Comparison of ENCODE assay signal across 14 mouse cellular contexts in the genomic region with DNA sequence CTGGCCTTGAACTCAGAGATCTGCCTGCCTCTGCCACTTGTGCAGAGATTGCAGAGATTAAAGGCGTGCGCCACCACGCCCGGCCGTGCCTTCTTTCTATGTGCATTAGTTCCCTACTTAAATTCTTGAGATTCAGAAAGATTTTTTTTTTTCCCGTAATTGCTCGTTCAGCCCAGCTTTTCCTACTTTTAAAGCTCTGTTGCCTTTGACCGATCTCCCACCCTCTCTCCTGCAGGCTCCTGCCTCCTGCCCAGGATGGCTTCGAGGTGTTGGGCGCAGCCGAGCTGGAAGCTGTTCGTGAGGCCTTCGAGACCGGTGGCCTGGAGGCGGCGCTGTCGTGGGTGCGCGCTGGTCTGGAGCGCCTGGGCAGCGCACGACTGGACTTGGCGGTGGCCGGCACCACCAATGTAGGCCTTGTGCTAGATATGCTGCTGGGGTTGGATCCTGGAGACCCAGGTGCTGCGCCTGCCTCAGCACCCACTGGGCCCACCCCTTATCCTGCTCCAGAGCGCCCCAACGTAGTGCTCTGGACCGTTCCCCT. TPM values are rescaled to one million over a fixed set of nuclear protein-coding genes. Genes with fewer than 3 reads are reported as not detected.
DNase-seq lines count a peak whose midpoint lies in the region; ATAC-seq lines count a peak whose summit lies in the region.
"Had no signal": no experiment of that assay in that cellular context is flagged by ENCODE, and none has a peak within 500 bp of the region (broad histone marks: within the 10 kb centered on the region; RNA-seq: fewer than 3 reads in every experiment).

No protein-coding gene starts in this region.

- 49% methylated on average over 28 of the region's 28 CpGs for WGBS in midbrain, embryonic 10.5 days
- WGBS in midbrain, embryonic 16.5 days = 62% methylated on average over 28 of the region's 28 CpGs
- WGBS in hindbrain, embryonic 13.5 days = 57% methylated on average over 28 of the region's 28 CpGs
- 67% methylated on average over 28 of the region's 28 CpGs for WGBS in neural tube, embryonic 15.5 days

- H3K36me3 ChIP-seq in midbrain, embryonic 10.5 days = peaks cover 37% of the 10 kb centered on the region
- peaks cover 27% of the 10 kb centered on the region for H3K36me3 ChIP-seq in midbrain, embryonic 16.5 days (ENCODE audit: control insufficient read depth, insufficient read depth, low read length)
- H3K36me3 ChIP-seq in hindbrain, embryonic 13.5 days = peaks cover 43% of the 10 kb centered on the region
- H3K36me3 ChIP-seq in neural tube, embryonic 15.5 days = peaks cover 30% of the 10 kb centered on the region

- H3K9ac ChIP-seq in midbrain, embryonic 16.5 days (ENCODE audit: low read depth, low read length) = no peak overlapping the region
- peak overlapping the region; percentile 66 for H3K9ac ChIP-seq in hindbrain, embryonic 13.5 days
- H3K9ac ChIP-seq in neural tube, embryonic 15.5 days (replicated peaks) = no peak overlapping the region
- H3K9ac ChIP-seq: heart, embryonic 15.5 days; kidney, embryonic 15.5 days; liver, embryonic 12.5 days had no signal

- H3K4me2 ChIP-seq in midbrain, embryonic 16.5 days (ENCODE audit: low read length) = no peak overlapping the region
- H3K4me2 ChIP-seq in hindbrain, embryonic 13.5 days = peak overlapping the region; percentile 35
- peak overlapping the region; percentile 27; the same call in 1 of the 2 replicates for H3K4me2 ChIP-seq in neural tube, embryonic 15.5 days

- no peak overlapping the region for H3K27ac ChIP-seq in midbrain, embryonic 10.5 days (replicated peaks)
- H3K27ac ChIP-seq in midbrain, embryonic 16.5 days (ENCODE audit: low read length) = no peak overlapping the region
- no peak overlapping the region for H3K27ac ChIP-seq in hindbrain, embryonic 13.5 days
- no peak overlapping the region for H3K27ac ChIP-seq in neural tube, embryonic 15.5 days (replicated peaks)
- H3K27ac ChIP-seq: heart, embryonic 15.5 days; kidney, embryonic 15.5 days; liver, embryonic 12.5 days had no signal

- peaks cover 43% of the 10 kb centered on the region for H3K4me1 ChIP-seq in midbrain, embryonic 10.5 days
- H3K4me1 ChIP-seq in midbrain, embryonic 16.5 days (ENCODE audit: control insufficient read depth, insufficient read depth, low read length) = peaks cover 33% of the 10 kb centered on the region
- peaks cover 49% of the 10 kb centered on the region for H3K4me1 ChIP-seq in hindbrain, embryonic 13.5 days (replicated peaks)
- H3K4me1 ChIP-seq in neural tube, embryonic 15.5 days = peaks cover 51% of the 10 kb centered on the region

- H3K27me3 ChIP-seq in midbrain, embryonic 10.5 days (ENCODE audit: low read depth, poor library complexity, severe bottlenecking) = peaks cover 43% of the 10 kb centered on the region
- no peaks in the 10 kb centered on the region for H3K27me3 ChIP-seq in midbrain, embryonic 16.5 days (ENCODE audit: control insufficient read depth, insufficient read depth, low read depth, low read length)
- peaks cover 12% of the 10 kb centered on the region; the same call in 1 of the 2 replicates for H3K27me3 ChIP-seq in hindbrain, embryonic 13.5 days
- no peaks in the 10 kb centered on the region for H3K27me3 ChIP-seq in neural tube, embryonic 15.5 days (replicated peaks)
- H3K27me3 ChIP-seq: heart, embryonic 15.5 days; kidney, embryonic 15.5 days had no signal

- H3K4me3 ChIP-seq in midbrain, embryonic 10.5 days = peak overlapping the region; percentile 40; the same call in 1 of the 2 replicates
- no peak overlapping the region for H3K4me3 ChIP-seq in midbrain, embryonic 16.5 days (ENCODE audit: low read depth, low read length)
- H3K4me3 ChIP-seq in hindbrain, embryonic 13.5 days = peak overlapping the region; percentile 19; the same call in 1 of the 2 replicates
- H3K4me3 ChIP-seq in neural tube, embryonic 15.5 days (replicated peaks) = no peak overlapping the region
- H3K4me3 ChIP-seq: heart, embryonic 15.5 days; liver, embryonic 12.5 days had no signal

- peak; percentile 26 for DNase-seq in midbrain, embryonic 10.5 days (ENCODE audit: low spot score)
- DNase-seq in ZHBTc4 (ENCODE audit: low read depth, low spot score) = peak; percentile 71
- no peak for DNase-seq in heart, adult 11 months
- DNase-seq in kidney, adult 18-20 months = no peak
- DNase-seq: adrenal gland, postnatal 14 days; layer of hippocampus, adult 9-11 months; thymus, adult 2 months had no signal

- no peak for ATAC-seq in midbrain, embryonic 16.5 days
- no peak for ATAC-seq in hindbrain, embryonic 13.5 days (ENCODE audit: low FRiP score)
- ATAC-seq in neural tube, embryonic 15.5 days (ENCODE audit: low FRiP score) = no peak
- ATAC-seq: liver, embryonic 12.5 days had no signal

- H3K9me3 ChIP-seq in midbrain, embryonic 10.5 days (replicated peaks) = no peaks in the 10 kb centered on the region
- no peaks in the 10 kb centered on the region for H3K9me3 ChIP-seq in midbrain, embryonic 16.5 days (replicated peaks; ENCODE audit: control insufficient read depth, low read length, poor library complexity, severe bottlenecking)
- no peaks in the 10 kb centered on the region for H3K9me3 ChIP-seq in hindbrain, embryonic 13.5 days
- no peaks in the 10 kb centered on the region for H3K9me3 ChIP-seq in neural tube, embryonic 15.5 days (replicated peaks)
- H3K9me3 ChIP-seq: heart, embryonic 15.5 days; kidney, embryonic 15.5 days; liver, embryonic 12.5 days had no signal

RNA-seq across cellular contexts. Expression of gene Irgq, which starts 2.6 kb away (rescaled TPM):
- 8.4 and 12.5 TPM in 2 replicates for polyA plus RNA-seq in midbrain, embryonic 10.5 days (2016; fragmentation: Nextera tagmentation; extraction: Ambion mirVana)
- polyA plus RNA-seq in midbrain, embryonic 16.5 days (2015; fragmentation: Nextera tagmentation; extraction: Ambion mirVana) = 26.3 and 26.9 TPM in 2 replicates
- polyA plus RNA-seq in hindbrain, embryonic 13.5 days (2015; fragmentation: Nextera tagmentation; extraction: Ambion mirVana) = 21.1 TPM in 2 replicates
- 18.8 and 21.1 TPM in 2 replicates for polyA plus RNA-seq in neural tube, embryonic 15.5 days (2015; fragmentation: Nextera tagmentation; extraction: Ambion mirVana)

RNA-seq across cellular contexts. Expression of gene Pinlyp, which starts 12.8 kb away (rescaled TPM):
- 0.14 TPM in 1 of 2 replicates, not detected in the other for polyA plus RNA-seq in midbrain, embryonic 10.5 days (2016; fragmentation: Nextera tagmentation; extraction: Ambion mirVana)
- polyA plus RNA-seq in midbrain, embryonic 16.5 days (2015; fragmentation: Nextera tagmentation; extraction: Ambion mirVana) = not detected in 2 replicates
- polyA plus RNA-seq in hindbrain, embryonic 13.5 days (2015; fragmentation: Nextera tagmentation; extraction: Ambion mirVana) = not detected in 2 replicates
- 0.51 TPM in 1 of 2 replicates, not detected in the other for polyA plus RNA-seq in neural tube, embryonic 15.5 days (2015; fragmentation: Nextera tagmentation; extraction: Ambion mirVana)
- polyA plus RNA-seq: frontal cortex, adult 2 months; heart, embryonic 15.5 days; liver, embryonic 12.5 days had no signal

RNA-seq across cellular contexts. Expression of gene Xrcc1, which starts 13.0 kb away (rescaled TPM):
- polyA plus RNA-seq in midbrain, embryonic 10.5 days (2016; fragmentation: Nextera tagmentation; extraction: Ambion mirVana) = 149 and 160 TPM in 2 replicates
- polyA plus RNA-seq in midbrain, embryonic 16.5 days (2015; fragmentation: Nextera tagmentation; extraction: Ambion mirVana) = 66.1 and 66.9 TPM in 2 replicates
- 61.3 and 63.9 TPM in 2 replicates for polyA plus RNA-seq in hindbrain, embryonic 13.5 days (2015; fragmentation: Nextera tagmentation; extraction: Ambion mirVana)
- 60.2 and 75.0 TPM in 2 replicates for polyA plus RNA-seq in neural tube, embryonic 15.5 days (2015; fragmentation: Nextera tagmentation; extraction: Ambion mirVana)

RNA-seq across cellular contexts. Expression of gene AC161166.1, which starts 20.8 kb away (rescaled TPM):
- 0.64 and 0.99 TPM in 2 replicates for polyA plus RNA-seq in midbrain, embryonic 10.5 days (2016; fragmentation: Nextera tagmentation; extraction: Ambion mirVana)
- 1.6 and 1.7 TPM in 2 replicates for polyA plus RNA-seq in midbrain, embryonic 16.5 days (2015; fragmentation: Nextera tagmentation; extraction: Ambion mirVana)
- 1.1 and 1.6 TPM in 2 replicates for polyA plus RNA-seq in hindbrain, embryonic 13.5 days (2015; fragmentation: Nextera tagmentation; extraction: Ambion mirVana)
- polyA plus RNA-seq in neural tube, embryonic 15.5 days (2015; fragmentation: Nextera tagmentation; extraction: Ambion mirVana) = 0.98 and 1.2 TPM in 2 replicates
- polyA plus RNA-seq: frontal cortex, adult 2 months had no signal

RNA-seq across cellular contexts. Expression of gene Zfp428, which starts 26.3 kb away (rescaled TPM):
- 116 and 127 TPM in 2 replicates for polyA plus RNA-seq in midbrain, embryonic 10.5 days (2016; fragmentation: Nextera tagmentation; extraction: Ambion mirVana)
- 298 and 327 TPM in 2 replicates for polyA plus RNA-seq in midbrain, embryonic 16.5 days (2015; fragmentation: Nextera tagmentation; extraction: Ambion mirVana)
- 259 and 270 TPM in 2 replicates for polyA plus RNA-seq in hindbrain, embryonic 13.5 days (2015; fragmentation: Nextera tagmentation; extraction: Ambion mirVana)
- 215 and 282 TPM in 2 replicates for polyA plus RNA-seq in neural tube, embryonic 15.5 days (2015; fragmentation: Nextera tagmentation; extraction: Ambion mirVana)

Comparison
In these comparisons a context has a peak if more than half of its experiments do, and no peak if none do; other contexts are left out.
1. H3K4me3 ChIP-seq: peak in midbrain, embryonic 10.5 days (single experiment) and hindbrain, embryonic 13.5 days (single experiment); none in midbrain, embryonic 16.5 days (single experiment) and neural tube, embryonic 15.5 days (single experiment).
2. DNase-seq: peak in midbrain, embryonic 10.5 days (single experiment) and ZHBTc4 (single experiment); none in heart, adult 11 months (single experiment) and kidney, adult 18-20 months (single experiment).